Mouse (Mus musculus) hindbrain, embryonic 13.5 days (tissue): ENCODE measurements around the gene Vash1. TPM values are rescaled to one million over a fixed set of nuclear protein-coding genes. Genes with fewer than 3 reads are reported as not detected.
A peak's percentile ranks its signal among the peaks of the same experiment; 100 is the strongest.

ENCODE experiments used
- ATAC-seq: fragments of 200-750 bp; cut with Nextera tagmentation; 2 replicates; pipeline ENCODE4 v1.8.0; 2017; ENCODE audit warnings: moderate TSS enrichment; ENCODE audit not compliant: low FRiP score
- H3K27ac ChIP-seq: fragments of 300-500 bp; sonication (generic); 2 replicates; pipeline ENCODE4 v1.5.1; 2015; ENCODE audit warnings: inconsistent platforms, mild to moderate bottlenecking, moderate library complexity
- H3K27me3 ChIP-seq: fragments of 300-500 bp; sonication (generic); 2 replicates; pipeline ENCODE4 v1.6.1; 2015; ENCODE audit warnings: mild to moderate bottlenecking, inconsistent platforms
- H3K36me3 ChIP-seq: fragments of 300-500 bp; sonication (generic); 2 replicates; pipeline ENCODE4 v1.6.1; 2015; ENCODE audit warnings: mild to moderate bottlenecking, inconsistent platforms
- H3K4me1 ChIP-seq: fragments of 300-500 bp; sonication (generic); replicated peaks from 2 replicates; pipeline ENCODE4 v1.6.1; 2015; ENCODE audit warnings: inconsistent platforms
- H3K4me2 ChIP-seq: fragments of 300-500 bp; sonication (generic); 2 replicates; pipeline ENCODE4 v1.6.1; 2015; ENCODE audit warnings: inconsistent platforms, mild to moderate bottlenecking, moderate library complexity
- H3K4me3 ChIP-seq: fragments of 300-500 bp; sonication (generic); 2 replicates; pipeline ENCODE4 v1.5.1; 2015; ENCODE audit warnings: mild to moderate bottlenecking, inconsistent platforms
- H3K9ac ChIP-seq: fragments of 300-500 bp; sonication (generic); 2 replicates; pipeline ENCODE4 v1.6.1; 2015; ENCODE audit warnings: mild to moderate bottlenecking, inconsistent platforms
- H3K9me3 ChIP-seq: fragments of 300-500 bp; sonication (generic); 2 replicates; pipeline ENCODE4 v1.6.1; 2016; ENCODE audit warnings: inconsistent platforms
- WGBS: fragments of 180-500 bp; shearing (Covaris S2); methylation state at CpG from one replicate; pipeline ENCODE4 v1.1.7; 2015; 5-methylcytosine and 5-hydroxymethylcytosine counted together
- polyA plus RNA-seq: library from polyadenylated mRNA; unstranded; fragments of >200 nt; fragmentation: Nextera tagmentation; extraction: Ambion mirVana; gene quantifications from 2 replicates; pipeline ENCODE4 v1.2.1, GENCODE M21; 2015

The Vash1 gene
- 35.1 TPM in 2 replicates for polyA plus RNA-seq

- peaks cover 36% of the 10 kb centered on the region for H3K4me1 ChIP-seq
- peak within 1 kb of the TSS; percentile 92 for H3K4me2 ChIP-seq
- H3K9me3 ChIP-seq: no peaks in the 10 kb centered on the region
- H3K27ac ChIP-seq: peak within 1 kb of the TSS; percentile 98
- no peaks in the 10 kb centered on the region for H3K27me3 ChIP-seq
- H3K4me3 ChIP-seq: peak within 1 kb of the TSS; percentile 99
- 1% methylated on average over 88 of the region's 94 CpGs for WGBS
- peak within 1 kb of the TSS; percentile 100 for H3K9ac ChIP-seq
- ATAC-seq: peak; percentile 73
- peaks cover 5% of the 10 kb centered on the region for H3K36me3 ChIP-seq
Observed at GRCm38 (mm10) chr12:86678591-86679545, at the start of gene Vash1. Gene Vash1, plus strand, starts transcription at chr12:86678700.

DNA sequence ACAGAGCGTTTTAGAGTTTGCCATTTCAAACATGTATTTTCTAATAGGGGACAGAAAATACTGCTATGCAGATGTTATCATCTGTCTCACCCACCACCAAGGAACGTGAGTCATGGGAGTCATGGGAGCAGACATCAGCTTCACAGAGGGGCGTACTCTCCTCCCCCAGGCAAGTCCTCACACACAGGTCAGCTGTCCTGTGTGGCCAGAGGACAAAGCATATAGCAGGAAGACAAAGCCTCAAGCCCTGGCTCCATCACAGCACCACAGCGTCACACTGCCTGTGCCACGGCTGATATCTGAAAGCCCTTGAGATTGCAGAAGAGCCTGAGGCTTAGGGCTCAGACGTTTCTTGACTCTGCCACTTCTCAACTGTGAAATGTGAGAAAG lies 49.7 kb upstream of the Vash1 start:
- WGBS: 71% methylated on average over 6 of the region's 6 CpGs
- ATAC-seq: no peak
- Histone ChIP-seq H3K9me3 (no peaks in the 10 kb centered on the region), H3K27me3 (no peaks in the 10 kb centered on the region), H3K4me1 (no peaks in the 10 kb centered on the region), H3K36me3 (no peaks in the 10 kb centered on the region), H3K9ac (no peak overlapping the region), H3K4me3 (no peak overlapping the region), H3K27ac (no peak overlapping the region), H3K4me2 (no peak overlapping the region)

- H3K4me1 ChIP-seq: peaks cover 28% of the 10 kb centered on the region
- ATAC-seq: no peak
- H3K9ac ChIP-seq: no peak overlapping the region
- H3K4me2 ChIP-seq: no peak overlapping the region
- H3K36me3 ChIP-seq: no peaks in the 10 kb centered on the region
- H3K27ac ChIP-seq: no peak overlapping the region
- no peaks in the 10 kb centered on the region for H3K9me3 ChIP-seq
- H3K4me3 ChIP-seq: no peak overlapping the region
- 37% methylated on average over 8 of the region's 8 CpGs for WGBS
- peaks cover 3% of the 10 kb centered on the region; the same call in 1 of the 2 replicates for H3K27me3 ChIP-seq
Observed at GRCm38 (mm10) chr12:86641763-86642162, 36.7 kb upstream of the Vash1 start.

DNA sequence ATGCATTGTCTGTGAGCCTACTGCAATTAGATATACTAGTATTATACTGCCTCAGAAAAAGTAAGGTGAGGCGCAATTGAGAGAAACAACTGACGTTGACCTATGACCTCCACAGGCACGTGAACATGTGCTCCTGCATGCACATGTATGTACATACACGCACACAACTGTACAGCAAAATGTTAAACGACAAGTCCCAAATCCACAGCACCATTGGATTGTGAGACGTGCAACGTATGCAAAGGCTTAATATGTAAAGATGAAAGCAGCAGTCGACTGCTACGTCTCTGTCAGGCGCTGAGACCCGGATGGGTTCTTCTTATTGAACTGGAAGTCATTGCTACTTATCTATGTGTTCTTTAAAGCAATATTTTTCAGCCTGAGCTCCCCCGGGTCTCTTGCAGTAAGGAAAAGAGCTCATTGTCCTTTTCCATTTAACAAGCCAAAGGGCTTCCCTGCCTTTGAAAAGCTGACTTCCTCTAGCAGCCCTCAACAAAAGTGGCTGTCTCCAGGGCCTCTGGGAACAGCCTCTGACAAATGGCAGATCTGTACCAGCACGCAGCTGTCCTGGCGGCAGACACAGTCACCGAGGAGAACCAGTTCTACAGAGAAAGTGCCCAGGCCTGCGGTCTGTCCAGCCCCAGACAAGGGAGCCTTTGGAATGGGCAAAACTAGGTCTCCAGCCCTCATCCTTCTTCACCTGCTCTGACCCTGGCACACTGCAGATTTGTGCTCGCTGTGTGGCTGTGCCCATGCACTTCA lies 33.8 kb upstream of the Vash1 start:
- Histone ChIP-seq H3K4me2 (peak overlapping the region; percentile 3; the same call in 1 of the 2 replicates), H3K4me1 (peaks cover 43% of the 10 kb centered on the region), H3K9me3 (no peaks in the 10 kb centered on the region), H3K9ac (peak overlapping the region; percentile 9; the same call in 1 of the 2 replicates), H3K4me3 (no peak overlapping the region), H3K36me3 (no peaks in the 10 kb centered on the region), H3K27me3 (peaks cover 3% of the 10 kb centered on the region; the same call in 1 of the 2 replicates), H3K27ac (peak overlapping the region; percentile 76)
- ATAC-seq: peak; percentile 55; the same call in 1 of the 2 replicates
- 32% methylated on average over 17 of the region's 17 CpGs for WGBS

DNA sequence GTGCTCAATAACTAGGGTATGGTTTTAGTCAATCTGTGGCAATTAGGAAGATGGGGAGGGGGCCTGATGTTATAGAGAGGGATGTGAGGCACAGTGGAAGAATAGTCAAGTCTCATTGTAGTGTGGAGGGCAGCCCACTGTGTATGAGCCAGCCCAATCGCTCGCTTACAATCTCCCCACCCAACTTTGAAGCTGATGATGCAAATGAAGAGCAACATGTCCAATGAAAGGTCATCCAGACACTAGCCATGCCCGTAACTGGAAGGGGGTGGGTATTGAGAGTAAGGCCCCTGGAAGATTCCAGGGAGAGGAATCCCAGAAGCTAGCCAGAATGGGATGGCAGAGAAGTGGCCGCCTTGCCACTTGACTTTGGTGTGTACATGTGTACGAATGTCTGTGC lies 33.0 kb upstream of the Vash1 start:
- ATAC-seq: no peak
- Histone ChIP-seq H3K4me3 (no peak overlapping the region), H3K36me3 (no peaks in the 10 kb centered on the region), H3K4me1 (peaks cover 43% of the 10 kb centered on the region), H3K9ac (no peak overlapping the region), H3K9me3 (no peaks in the 10 kb centered on the region), H3K4me2 (no peak overlapping the region), H3K27me3 (peaks cover 3% of the 10 kb centered on the region; the same call in 1 of the 2 replicates), H3K27ac (peak overlapping the region; percentile 76; the same call in 1 of the 2 replicates)
- WGBS: 82% methylated on average over 5 of the region's 5 CpGs

GRCm38 (mm10) chr12:86646831-86647230 lies 31.7 kb upstream of the Vash1 start:
- Histone ChIP-seq H3K36me3 (no peaks in the 10 kb centered on the region), H3K4me1 (peaks cover 43% of the 10 kb centered on the region), H3K4me2 (no peak overlapping the region), H3K27ac (peak overlapping the region; percentile 44; the same call in 1 of the 2 replicates), H3K27me3 (no peaks in the 10 kb centered on the region), H3K4me3 (no peak overlapping the region), H3K9ac (no peak overlapping the region), H3K9me3 (no peaks in the 10 kb centered on the region)
- 64% methylated on average over 9 of the region's 9 CpGs for WGBS
- ATAC-seq: no peak

- Histone ChIP-seq H3K9ac (no peak overlapping the region), H3K4me3 (no peak overlapping the region), H3K27ac (peak overlapping the region; percentile 44; the same call in 1 of the 2 replicates), H3K9me3 (no peaks in the 10 kb centered on the region), H3K4me2 (no peak overlapping the region), H3K4me1 (peaks cover 47% of the 10 kb centered on the region), H3K27me3 (no peaks in the 10 kb centered on the region), H3K36me3 (no peaks in the 10 kb centered on the region)
- ATAC-seq: no peak
- 42% methylated on average over 9 of the region's 9 CpGs for WGBS
Observed at GRCm38 (mm10) chr12:86647279-86647678, 31.2 kb upstream of the Vash1 start.

- Histone ChIP-seq H3K4me2 (no peak overlapping the region), H3K27me3 (no peaks in the 10 kb centered on the region), H3K4me1 (peaks cover 52% of the 10 kb centered on the region), H3K9me3 (no peaks in the 10 kb centered on the region), H3K9ac (no peak overlapping the region), H3K4me3 (no peak overlapping the region), H3K36me3 (no peaks in the 10 kb centered on the region), H3K27ac (0 out of 2 replicates have a peak overlapping the region, but pooled peaks have one; percentile 44)
- no peak for ATAC-seq
- WGBS: 82% methylated on average over 5 of the region's 5 CpGs
Observed at GRCm38 (mm10) chr12:86647736-86648135, 30.8 kb upstream of the Vash1 start.

DNA sequence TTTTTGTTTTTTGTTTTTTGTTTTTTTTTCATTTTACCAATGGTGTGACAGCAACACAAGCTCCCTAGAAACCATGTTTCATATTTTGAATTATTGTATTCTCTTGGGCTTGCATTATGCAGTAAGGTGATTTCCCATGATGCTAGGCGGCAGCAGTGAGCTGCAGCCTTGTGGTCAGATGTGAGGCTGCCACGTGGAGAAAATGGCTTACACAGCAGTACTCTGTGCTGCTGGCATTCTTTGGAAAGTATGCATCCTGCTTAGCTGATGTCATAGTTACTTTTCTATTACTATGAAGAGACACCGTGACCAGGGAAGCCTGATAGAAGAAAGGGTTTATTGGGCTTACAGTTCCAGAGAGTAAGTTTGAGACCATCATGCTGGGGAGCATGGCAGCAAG lies 30.0 kb upstream of the Vash1 start:
- H3K4me2 ChIP-seq: no peak overlapping the region
- peaks cover 53% of the 10 kb centered on the region for H3K4me1 ChIP-seq
- H3K9me3 ChIP-seq: no peaks in the 10 kb centered on the region
- H3K27ac ChIP-seq: no peak overlapping the region
- 73% methylated on average over 3 of the region's 3 CpGs for WGBS
- H3K36me3 ChIP-seq: no peaks in the 10 kb centered on the region
- no peak overlapping the region for H3K4me3 ChIP-seq
- H3K9ac ChIP-seq: no peak overlapping the region
- no peak for ATAC-seq
- no peaks in the 10 kb centered on the region for H3K27me3 ChIP-seq

DNA sequence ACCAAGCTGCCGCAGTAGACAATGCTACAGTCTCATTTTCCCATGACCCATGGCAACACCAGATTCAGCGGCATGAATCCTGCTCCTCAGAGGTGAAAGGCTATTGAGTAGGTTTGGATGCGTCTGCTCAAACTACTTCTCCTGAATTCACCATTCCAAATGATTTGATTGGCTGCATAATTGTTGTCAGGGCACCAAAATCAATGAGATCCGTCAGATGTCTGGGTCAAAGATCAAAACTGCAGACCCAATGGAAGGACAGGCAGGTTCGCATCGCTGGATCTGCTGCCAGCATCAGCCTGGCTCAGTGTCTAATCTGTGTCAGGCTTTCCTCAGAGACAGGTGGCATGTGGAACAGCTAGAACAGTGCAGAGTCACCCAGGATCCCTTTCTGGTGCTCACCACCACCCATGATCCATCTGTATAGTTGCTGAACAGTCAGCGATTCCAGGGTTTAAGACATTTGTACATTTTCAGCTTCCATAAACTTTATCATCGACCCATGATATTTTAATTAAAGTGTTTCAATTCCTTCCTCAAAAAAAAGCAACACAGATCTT lies 27.1 kb upstream of the Vash1 start:
- no peak overlapping the region for H3K4me2 ChIP-seq
- H3K36me3 ChIP-seq: no peaks in the 10 kb centered on the region
- WGBS: 86% methylated on average over 8 of the region's 8 CpGs
- ATAC-seq: no peak
- H3K4me3 ChIP-seq: no peak overlapping the region
- H3K27ac ChIP-seq: no peak overlapping the region
- H3K9ac ChIP-seq: no peak overlapping the region
- no peaks in the 10 kb centered on the region for H3K9me3 ChIP-seq
- H3K4me1 ChIP-seq: peaks cover 29% of the 10 kb centered on the region
- H3K27me3 ChIP-seq: no peaks in the 10 kb centered on the region

DNA sequence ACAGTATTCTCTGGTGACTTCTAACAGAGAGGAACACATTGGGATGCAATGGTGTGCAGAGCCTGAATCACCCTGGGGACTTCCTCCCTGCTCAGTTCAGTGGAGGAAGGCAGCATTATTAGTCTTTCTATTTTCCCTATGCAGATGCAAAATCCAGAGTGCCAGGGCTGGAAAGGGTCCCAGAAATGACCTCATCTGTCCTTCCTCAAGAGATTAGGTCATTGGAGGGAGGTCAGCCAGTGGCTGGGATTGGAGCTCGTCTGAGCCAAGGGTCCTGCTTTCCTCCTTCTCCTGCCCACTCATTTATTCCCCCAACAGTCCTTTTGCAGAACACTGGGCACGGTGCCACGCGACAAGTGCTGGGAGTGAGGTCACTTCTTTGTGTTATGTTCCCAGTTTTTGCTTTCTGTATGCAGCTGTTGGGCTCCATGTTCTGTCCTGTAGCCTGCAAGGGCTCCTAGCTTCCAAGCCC lies 25.9 kb upstream of the Vash1 start:
- peak; percentile 61 for ATAC-seq
- peaks cover 17% of the 10 kb centered on the region for H3K4me1 ChIP-seq
- 49% methylated on average over 4 of the region's 4 CpGs for WGBS
- H3K4me2 ChIP-seq: no peak overlapping the region
- no peak overlapping the region for H3K4me3 ChIP-seq
- peak overlapping the region; percentile 44 for H3K27ac ChIP-seq
- H3K36me3 ChIP-seq: no peaks in the 10 kb centered on the region
- no peaks in the 10 kb centered on the region for H3K27me3 ChIP-seq
- H3K9me3 ChIP-seq: no peaks in the 10 kb centered on the region
- H3K9ac ChIP-seq: no peak overlapping the region
